In genomic region chr2:159053534-159053933, GRCm38 (mm10) we compare ENCODE assay signal across 8 mouse cellular contexts.
A peak's percentile ranks its signal among the peaks of the same experiment; 100 is the strongest.
DNase-seq lines count a peak whose midpoint lies in the region; ATAC-seq lines count a peak whose summit lies in the region.

No protein-coding gene starts in this region.

- peak; percentile 40 for DNase-seq in adrenal gland, adult 2 months
- DNase-seq in adrenal gland, postnatal 4 days (ENCODE audit: low spot score in 2 of 2), result no peak
- DNase-seq in ovary, postnatal 36 days (ENCODE audit: low spot score), result peak; percentile 11
- DNase-seq in ovary, postnatal 10 days (ENCODE audit: low spot score), result no peak
- DNase-seq in kidney, postnatal 36 days, result peak; percentile 28 to 42
- peak; percentile 27 for DNase-seq in yolk sac, embryonic 10.5 days (ENCODE audit: low spot score)
- no peak for DNase-seq in right cerebral cortex, postnatal 4 days

- no peak for ATAC-seq in cerebellum, adult (ENCODE audit: insufficient number of reproducible peaks, low FRiP score, low TSS enrichment)

Comparison
In these comparisons a context has a peak if more than half of its experiments do, and no peak if none do; other contexts are left out.
1. DNase-seq: peak in adrenal gland, adult 2 months (single experiment), ovary, postnatal 36 days (single experiment), kidney, postnatal 36 days (2 of 2) and yolk sac, embryonic 10.5 days (single experiment); none in adrenal gland, postnatal 4 days (0 of 2), ovary, postnatal 10 days (single experiment) and right cerebral cortex, postnatal 4 days (single experiment).